Comparison of ENCODE assay signal across 8 mouse cellular contexts in genomic region chr16:33883046-33883975, GRCm38 (mm10). TPM values are rescaled to one million over a fixed set of nuclear protein-coding genes. Genes with fewer than 3 reads are reported as not detected.
DNase-seq lines count a peak whose midpoint lies in the region; ATAC-seq and TF ChIP-seq lines count a peak whose summit lies in the region.
"Had no signal": no experiment of that assay in that cellular context is flagged by ENCODE, and none has a peak within 500 bp of the region (broad histone marks: within the 10 kb centered on the region; RNA-seq: fewer than 3 reads in every experiment).

No protein-coding gene starts in this region.

- TF ChIP-seq CTCF in layer of hippocampus, adult 2 months (conservative IDR thresholded peaks at IDR 0.05): no peak

- no peaks in the 10 kb centered on the region for H3K9me3 ChIP-seq in embryonic facial prominence, embryonic 13.5 days
- no peaks in the 10 kb centered on the region for H3K9me3 ChIP-seq in midbrain, embryonic 15.5 days

- no peaks in the 10 kb centered on the region for H3K27me3 ChIP-seq in embryonic facial prominence, embryonic 13.5 days
- no peaks in the 10 kb centered on the region for H3K27me3 ChIP-seq in midbrain, embryonic 15.5 days (replicated peaks)

- intact Hi-C loops in heart, postnatal 10 days (cut with DNase I): no loop called here

- ATAC-seq in embryonic facial prominence, embryonic 13.5 days (ENCODE audit: insufficient number of reproducible peaks, insufficient read depth, low FRiP score, low TSS enrichment, low read depth): 0 out of 2 replicates have a peak, but pooled peaks have one; percentile 43
- ATAC-seq in midbrain, embryonic 15.5 days (replicated peaks): peak; percentile 76; the same call in 1 of the 2 replicates
- no peak for ATAC-seq in activated CD4-positive, CD25-positive, alpha-beta regulatory T cell, adult 4 months

- no peak overlapping the region for H3K4me3 ChIP-seq in layer of hippocampus, adult 2 months
- no peak overlapping the region for H3K4me3 ChIP-seq in embryonic facial prominence, embryonic 13.5 days
- no peak overlapping the region for H3K4me3 ChIP-seq in midbrain, embryonic 15.5 days

- WGBS in embryonic facial prominence, embryonic 13.5 days: 34% methylated on average over 16 of the region's 16 CpGs
- WGBS in midbrain, embryonic 15.5 days: 34% methylated on average over 16 of the region's 16 CpGs

- H3K9ac ChIP-seq in embryonic facial prominence, embryonic 13.5 days: peak overlapping the region; percentile 28; the same call in 1 of the 2 replicates
- no peak overlapping the region for H3K9ac ChIP-seq in midbrain, embryonic 15.5 days
- H3K9ac ChIP-seq: liver, embryonic 14.5 days had no signal

- peaks cover 73% of the 10 kb centered on the region for H3K4me1 ChIP-seq in embryonic facial prominence, embryonic 13.5 days
- peaks cover 15% of the 10 kb centered on the region for H3K4me1 ChIP-seq in midbrain, embryonic 15.5 days

- no peak for DNase-seq in layer of hippocampus, adult 2 months (ENCODE audit: low spot score in 2 of 2)
- DNase-seq in layer of hippocampus, adult 9-11 months: no peak
- DNase-seq in heart, postnatal 10 days: peak; percentile 50 to 55
- DNase-seq in layer of hippocampus, postnatal 36 days: no peak

- peaks cover 8% of the 10 kb centered on the region for H3K36me3 ChIP-seq in embryonic facial prominence, embryonic 13.5 days
- H3K36me3 ChIP-seq in midbrain, embryonic 15.5 days (replicated peaks): no peaks in the 10 kb centered on the region

- peak overlapping the region; percentile 14; the same call in 1 of the 2 replicates for H3K4me2 ChIP-seq in embryonic facial prominence, embryonic 13.5 days
- H3K4me2 ChIP-seq in midbrain, embryonic 15.5 days: no peak overlapping the region

- H3K27ac ChIP-seq in layer of hippocampus, adult 2 months: peak overlapping the region; percentile 57; the same call in 1 of the 2 replicates
- H3K27ac ChIP-seq in embryonic facial prominence, embryonic 13.5 days: peak overlapping the region; percentile 84
- H3K27ac ChIP-seq in midbrain, embryonic 15.5 days: peak overlapping the region; percentile 50
- H3K27ac ChIP-seq: liver, embryonic 14.5 days had no signal

RNA-seq across cellular contexts. Expression of gene Itgb5, which starts 53.8 kb away (rescaled TPM):
- 10 to 100 TPM; 40.2 to 40.5 TPM for total RNA-seq in layer of hippocampus, adult 2 months (2021)
- 47.7 and 94.8 TPM in 2 replicates for polyA plus RNA-seq in embryonic facial prominence, embryonic 13.5 days (2015; fragmentation: Nextera tagmentation; extraction: Ambion mirVana)
- total RNA-seq in heart, postnatal 10 days (2021): 10 to 100 TPM; 83.0 to 85.0 TPM
- 24.1 and 24.6 TPM in 2 replicates for polyA plus RNA-seq in midbrain, embryonic 15.5 days (2015; fragmentation: Nextera tagmentation; extraction: Ambion mirVana)
- 1 to 10 TPM in 1 of 2 experiments, under 1 TPM in 1; 0.85 to 1.6 TPM for polyA plus RNA-seq in activated CD4-positive, CD25-positive, alpha-beta regulatory T cell, adult 4 months (2017; shearing (Covaris generic))
- total RNA-seq in layer of hippocampus, postnatal 36 days (2021): 10 to 100 TPM; 40.7 to 42.7 TPM

Comparison
In these comparisons a context has a peak if more than half of its experiments do, and no peak if none do; other contexts are left out.
1. DNase-seq: peak in heart, postnatal 10 days (2 of 2); none in layer of hippocampus, adult 2 months (0 of 2), layer of hippocampus, adult 9-11 months (single experiment) and layer of hippocampus, postnatal 36 days (0 of 2).
2. Peak in every context shown above with its lines, with median percentiles within 50 percentile points of each other: H3K27ac ChIP-seq.